Mouse (Mus musculus) midbrain, embryonic 10.5 days (tissue): ENCODE results near the gene Dnmt3c. TPM values are rescaled to one million over a fixed set of nuclear protein-coding genes. Genes with fewer than 3 reads are reported as not detected.

Source experiments
- DNase-seq: peaks from one replicate; pipeline ENCODE4 v3.0.0-alpha.2; 2017; ENCODE audit warnings: low spot score
- H3K27ac ChIP-seq: fragments of 300-500 bp; sonication (generic); replicated peaks from 2 replicates; pipeline ENCODE4 v1.5.1; 2016; ENCODE audit warnings: mild to moderate bottlenecking
- H3K27me3 ChIP-seq: fragments of 300-500 bp; sonication (generic); 2 replicates; pipeline ENCODE4 v1.6.1; 2016; ENCODE audit warnings: low read depth, mild to moderate bottlenecking; ENCODE audit not compliant: poor library complexity, severe bottlenecking
- H3K36me3 ChIP-seq: fragments of 300-500 bp; sonication (generic); 2 replicates; pipeline ENCODE4 v1.6.1; 2016; ENCODE audit warnings: mild to moderate bottlenecking, moderate library complexity
- H3K4me1 ChIP-seq: fragments of 300-500 bp; sonication (generic); 2 replicates; pipeline ENCODE4 v1.6.1; 2016
- H3K4me3 ChIP-seq: fragments of 300-500 bp; sonication (generic); 2 replicates; pipeline ENCODE4 v1.5.1; 2016; ENCODE audit warnings: mild to moderate bottlenecking, moderate library complexity
- H3K9me3 ChIP-seq: fragments of 300-500 bp; sonication (generic); replicated peaks from 2 replicates; pipeline ENCODE4 v1.6.1; 2016; ENCODE audit warnings: mild to moderate bottlenecking
- WGBS: fragments of 180-500 bp; shearing (Covaris S2); methylation state at CpG from one replicate; pipeline ENCODE4 v1.1.7; 2016; 5-methylcytosine and 5-hydroxymethylcytosine counted together
- polyA plus RNA-seq: library from polyadenylated mRNA; unstranded; fragments of >200 nt; fragmentation: Nextera tagmentation; extraction: Ambion mirVana; gene quantifications from 2 replicates; pipeline ENCODE4 v1.2.1, GENCODE M21; 2016

Gene Dnmt3c
- polyA plus RNA-seq, 1 experiment from 2014 or later = 0.06 TPM

GRCm38 (mm10) chr2:153734033-153734432 is 37.6 kb downstream of the Dnmt3c start:
- no peaks in the 10 kb centered on the region for H3K27me3 ChIP-seq
- no peak for DNase-seq
- H3K27ac ChIP-seq = no peak overlapping the region
- WGBS = 87% methylated on average over 4 of the region's 4 CpGs
- H3K4me1 ChIP-seq = no peaks in the 10 kb centered on the region
- H3K36me3 ChIP-seq = no peaks in the 10 kb centered on the region
- H3K4me3 ChIP-seq = no peak overlapping the region
- no peaks in the 10 kb centered on the region for H3K9me3 ChIP-seq

- Histone ChIP-seq H3K27me3 (no peaks in the 10 kb centered on the region), H3K4me1 (peaks cover 26% of the 10 kb centered on the region), H3K27ac (peak within 1 kb of the TSS; percentile 99), H3K4me3 (peak within 1 kb of the TSS; percentile 88), H3K9me3 (no peaks in the 10 kb centered on the region), H3K36me3 (peaks cover 7% of the 10 kb centered on the region)
- 11% methylated on average over 58 of the region's 58 CpGs for WGBS
- peak; percentile 99 for DNase-seq
These were observed 44.3 kb downstream of the Dnmt3c start, which contains the start of gene Mapre1 for GRCm38 (mm10) chr2:153740500-153741436. Mapre1 (plus strand) TSS chr2:153741274.

- Histone ChIP-seq H3K27ac (peak overlapping the region; percentile 99), H3K4me3 (peak overlapping the region; percentile 88), H3K9me3 (no peaks in the 10 kb centered on the region), H3K27me3 (no peaks in the 10 kb centered on the region), H3K36me3 (peaks cover 15% of the 10 kb centered on the region), H3K4me1 (peaks cover 26% of the 10 kb centered on the region)
- WGBS = 1% methylated on average over 56 of the region's 56 CpGs
- peak; percentile 89 for DNase-seq
These were observed 45.1 kb downstream of the Dnmt3c start for GRCm38 (mm10) chr2:153741437-153742065.

- Histone ChIP-seq H3K4me1 (peaks cover 9% of the 10 kb centered on the region), H3K4me3 (no peak overlapping the region), H3K27ac (no peak overlapping the region), H3K9me3 (no peaks in the 10 kb centered on the region), H3K27me3 (no peaks in the 10 kb centered on the region), H3K36me3 (peaks cover 69% of the 10 kb centered on the region)
- DNase-seq = no peak
These were observed 51.5 kb downstream of the Dnmt3c start for GRCm38 (mm10) chr2:153747994-153748393.

GRCm38 (mm10) chr2:153750363-153750762 is 53.9 kb downstream of the Dnmt3c start:
- peaks cover 78% of the 10 kb centered on the region for H3K36me3 ChIP-seq
- no peak for DNase-seq
- H3K4me3 ChIP-seq = no peak overlapping the region
- no peaks in the 10 kb centered on the region for H3K9me3 ChIP-seq
- H3K4me1 ChIP-seq = no peaks in the 10 kb centered on the region
- WGBS = 98% methylated on average over 2 of the region's 2 CpGs
- no peak overlapping the region for H3K27ac ChIP-seq
- H3K27me3 ChIP-seq = no peaks in the 10 kb centered on the region

GRCm38 (mm10) chr2:153762121-153762520 is 65.7 kb downstream of the Dnmt3c start:
- no peaks in the 10 kb centered on the region for H3K27me3 ChIP-seq
- DNase-seq = no peak
- 94% methylated on average over 5 of the region's 5 CpGs for WGBS
- peaks cover 100% of the 10 kb centered on the region for H3K36me3 ChIP-seq
- no peaks in the 10 kb centered on the region for H3K9me3 ChIP-seq
- no peak overlapping the region for H3K4me3 ChIP-seq
- no peak overlapping the region for H3K27ac ChIP-seq
- H3K4me1 ChIP-seq = no peaks in the 10 kb centered on the region

- Histone ChIP-seq H3K27me3 (no peaks in the 10 kb centered on the region), H3K9me3 (no peaks in the 10 kb centered on the region), H3K4me3 (no peak overlapping the region), H3K27ac (no peak overlapping the region), H3K4me1 (no peaks in the 10 kb centered on the region), H3K36me3 (peaks cover 93% of the 10 kb centered on the region)
- 64% methylated on average over 6 of the region's 6 CpGs for WGBS
- DNase-seq = no peak
These were observed 71.0 kb downstream of the Dnmt3c start for GRCm38 (mm10) chr2:153767484-153767883.

- no peaks in the 10 kb centered on the region for H3K9me3 ChIP-seq
- no peak overlapping the region for H3K4me3 ChIP-seq
- DNase-seq = no peak
- no peaks in the 10 kb centered on the region for H3K27me3 ChIP-seq
- no peak overlapping the region for H3K27ac ChIP-seq
- 91% methylated on average over 2 of the region's 2 CpGs for WGBS
- peaks cover 93% of the 10 kb centered on the region for H3K36me3 ChIP-seq
- H3K4me1 ChIP-seq = no peaks in the 10 kb centered on the region
These were observed 72.4 kb downstream of the Dnmt3c start for GRCm38 (mm10) chr2:153768881-153769280.

GRCm38 (mm10) chr2:153772950-153773349 is 76.5 kb downstream of the Dnmt3c start:
- H3K4me1 ChIP-seq = no peaks in the 10 kb centered on the region
- no peak overlapping the region for H3K27ac ChIP-seq
- no peak overlapping the region for H3K4me3 ChIP-seq
- H3K36me3 ChIP-seq = peaks cover 58% of the 10 kb centered on the region
- 92% methylated on average over 4 of the region's 4 CpGs for WGBS
- H3K27me3 ChIP-seq = no peaks in the 10 kb centered on the region
- DNase-seq = no peak
- no peaks in the 10 kb centered on the region for H3K9me3 ChIP-seq

GRCm38 (mm10) chr2:153775472-153775871 is 79.0 kb downstream of the Dnmt3c start:
- peaks cover 35% of the 10 kb centered on the region for H3K36me3 ChIP-seq
- 88% methylated on average over 4 of the region's 4 CpGs for WGBS
- peaks cover 11% of the 10 kb centered on the region for H3K4me1 ChIP-seq
- DNase-seq = no peak
- H3K4me3 ChIP-seq = no peak overlapping the region
- H3K9me3 ChIP-seq = no peaks in the 10 kb centered on the region
- no peak overlapping the region for H3K27ac ChIP-seq
- H3K27me3 ChIP-seq = peaks cover 9% of the 10 kb centered on the region

GRCm38 (mm10) chr2:153778638-153779362 is 82.3 kb downstream of the Dnmt3c start:
- WGBS = 15% methylated on average over 24 of the region's 24 CpGs
- Histone ChIP-seq H3K4me3 (peak overlapping the region; percentile 47), H3K36me3 (peaks cover 6% of the 10 kb centered on the region; the same call in 1 of the 2 replicates), H3K27ac (no peak overlapping the region; the same call in 1 of the 2 replicates), H3K4me1 (peaks cover 11% of the 10 kb centered on the region), H3K9me3 (no peaks in the 10 kb centered on the region), H3K27me3 (peaks cover 9% of the 10 kb centered on the region)
- DNase-seq = peak; percentile 73
